Mouse (Mus musculus): Measurements from ENCODE around the gene Serinc3. TPM values are rescaled to one million over a fixed set of nuclear protein-coding genes. Genes with fewer than 3 reads are reported as not detected.

Gene Serinc3
- total RNA-seq, 2 experiments from 2014 or later = 213 to 225 TPM

- intact Hi-C loops (cut with DNase I) = no loop called here
- DNase-seq (ENCODE audit: extremely low spot score in 1 of 2, low spot score in 2 of 2) = no peak
Measured at GRCm38 (mm10) chr2:163606161-163606560, 38.8 kb downstream of the Serinc3 start.

DNA sequence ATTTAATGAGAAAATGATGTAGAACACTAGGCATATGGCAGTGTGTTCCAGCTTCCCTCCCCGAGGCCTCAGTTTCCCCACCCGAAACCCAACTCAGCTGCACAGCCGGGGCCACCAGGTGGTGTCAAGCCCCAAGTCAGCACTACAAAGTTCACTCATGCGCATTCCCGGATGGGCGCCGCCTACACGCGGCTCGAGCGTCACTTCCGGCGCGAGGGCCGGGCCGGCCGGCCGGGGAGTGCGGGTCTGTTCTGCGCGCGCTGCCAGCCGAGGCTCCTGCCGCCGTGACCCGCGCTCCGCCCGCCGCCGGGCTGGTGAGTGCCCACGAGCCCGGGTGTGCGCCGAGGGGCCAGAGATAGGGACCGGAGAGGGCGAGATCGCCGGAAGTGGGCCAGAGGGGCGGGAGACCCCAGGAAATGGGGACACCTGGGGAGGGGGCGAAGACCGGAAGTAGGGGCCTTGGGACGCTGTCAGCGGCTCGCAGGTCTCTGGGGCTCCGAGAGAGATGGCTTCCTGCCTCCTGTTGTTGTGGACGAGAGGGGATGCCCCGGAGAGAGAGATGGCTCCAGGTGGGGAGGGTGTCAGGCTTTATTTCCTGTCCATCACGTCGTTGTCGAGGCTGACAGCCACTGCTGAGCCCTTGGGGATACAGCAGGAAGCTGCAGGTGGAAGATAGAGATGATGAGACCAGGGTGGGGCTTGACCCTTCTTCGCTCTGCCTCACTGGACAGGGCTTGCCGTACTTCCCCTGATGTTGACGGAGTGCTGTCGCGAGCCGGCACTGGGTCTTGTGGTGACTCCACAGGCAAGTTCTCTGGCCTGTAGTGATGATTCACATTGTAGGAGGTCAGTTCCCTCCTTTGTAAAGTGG, 42.6 kb downstream of the Serinc3 start, which contains the start of gene Ttpal:
TSS of gene Ttpal (plus strand) at position 214 of the 871 bp plus-strand sequence.
- intact Hi-C loops (cut with DNase I) = loop anchor here (5.0 kb wide), 1 partner anchor 115 kb away; no protein-coding TSS in a partner anchor
- DNase-seq (ENCODE audit: extremely low spot score in 1 of 2, low spot score in 2 of 2) = peak; percentile 80 to 92

DNA sequence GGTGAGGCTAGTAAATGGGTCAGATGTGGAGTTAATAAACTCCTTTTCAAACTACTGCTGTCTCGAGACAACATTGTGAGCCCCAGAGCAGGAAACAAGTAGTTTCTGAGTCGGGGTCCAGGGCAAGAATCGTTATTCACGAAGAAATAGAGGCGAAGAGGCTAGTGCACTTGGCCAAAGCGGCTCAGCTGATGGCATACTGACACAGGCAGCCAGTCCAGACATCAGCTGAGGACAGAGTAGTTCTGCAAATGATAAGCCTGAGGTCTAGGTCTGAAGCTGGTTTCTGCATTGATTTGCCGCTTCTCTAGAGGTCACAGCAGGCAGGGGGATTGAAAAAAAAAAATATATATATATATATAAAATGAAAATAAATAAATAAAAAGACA, 43.2 kb downstream of the Serinc3 start:
- no peak for DNase-seq (ENCODE audit: extremely low spot score in 1 of 2, low spot score in 2 of 2)
- intact Hi-C loops (cut with DNase I) = loop anchor here (5.0 kb wide), 1 partner anchor 116 kb away; no protein-coding TSS in a partner anchor

- intact Hi-C loops (cut with DNase I) = loop anchor here (5.0 kb wide), 1 partner anchor 116 kb away; no protein-coding TSS in a partner anchor
- no peak for DNase-seq (ENCODE audit: extremely low spot score in 1 of 2, low spot score in 2 of 2)
Measured at GRCm38 (mm10) chr2:163601066-163601465, 43.9 kb downstream of the Serinc3 start.

GRCm38 (mm10) chr2:163599226-163599625, 45.7 kb downstream of the Serinc3 start:
- DNase-seq (ENCODE audit: extremely low spot score in 1 of 2, low spot score in 2 of 2) = peak in 1 of 2 experiments; percentile 72
- intact Hi-C loops (cut with DNase I) = no loop called here

- intact Hi-C loops (cut with DNase I) = no loop called here
- peak in 1 of 2 experiments; percentile 79 for DNase-seq (ENCODE audit: extremely low spot score in 1 of 2, low spot score in 2 of 2)
Measured at GRCm38 (mm10) chr2:163597661-163598060, 47.3 kb downstream of the Serinc3 start.

DNA sequence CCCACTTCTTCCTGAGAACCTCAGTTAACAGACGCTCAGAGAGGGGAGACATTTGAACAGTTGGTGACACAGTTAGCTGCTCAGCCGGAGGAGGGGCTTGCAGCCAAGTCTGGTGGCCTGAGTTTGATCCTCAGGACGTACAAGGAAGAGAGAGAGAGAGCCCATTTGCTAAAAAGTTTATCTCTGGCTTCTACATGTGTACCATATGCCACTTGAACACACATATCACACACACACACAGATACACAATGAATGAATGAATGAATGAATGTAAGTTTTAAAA, 48.1 kb downstream of the Serinc3 start:
- intact Hi-C loops (cut with DNase I) = no loop called here
- DNase-seq (ENCODE audit: extremely low spot score in 1 of 2, low spot score in 2 of 2) = no peak

GRCm38 (mm10) chr2:163596057-163596872, 48.7 kb downstream of the Serinc3 start:
- DNase-seq (ENCODE audit: extremely low spot score in 1 of 2, low spot score in 2 of 2) = peak in 1 of 2 experiments; percentile 84
- intact Hi-C loops (cut with DNase I) = no loop called here

DNA sequence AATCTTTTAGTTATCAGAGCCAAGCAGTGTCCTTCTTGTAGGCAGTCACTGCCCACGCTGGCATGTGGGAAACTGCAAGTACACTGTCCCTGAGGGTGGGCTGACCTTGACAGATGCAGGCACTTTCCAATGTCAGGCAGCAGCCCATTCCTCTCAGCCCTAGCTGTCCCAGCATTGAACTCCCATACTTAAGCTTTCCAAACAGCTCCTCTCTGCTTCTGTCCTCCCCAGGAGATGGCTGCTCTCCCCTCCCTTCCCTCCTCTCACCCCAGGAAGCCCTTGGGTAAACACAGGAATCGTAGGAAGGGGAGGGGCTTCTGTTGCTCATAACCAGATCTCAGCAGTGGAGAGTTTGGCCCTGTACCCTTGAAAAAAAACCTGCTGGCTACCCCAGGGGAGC, 49.8 kb downstream of the Serinc3 start:
- intact Hi-C loops (cut with DNase I) = loop anchor here (2.0 kb wide), 1 partner anchor 58 kb away; no protein-coding TSS in a partner anchor
- DNase-seq (ENCODE audit: extremely low spot score in 1 of 2, low spot score in 2 of 2) = peak in 1 of 2 experiments; percentile 54

- no peak for DNase-seq (ENCODE audit: extremely low spot score in 1 of 2, low spot score in 2 of 2)
- intact Hi-C loops (cut with DNase I) = loop anchor here (2.0 kb wide), 1 partner anchor 57 kb away; no protein-coding TSS in a partner anchor
Measured at GRCm38 (mm10) chr2:163593636-163594282, 51.2 kb downstream of the Serinc3 start.

- intact Hi-C loops (cut with DNase I) = no loop called here
- DNase-seq (ENCODE audit: extremely low spot score in 1 of 2, low spot score in 2 of 2) = peak in 1 of 2 experiments; percentile 39
Measured at GRCm38 (mm10) chr2:163592084-163592483, 52.8 kb downstream of the Serinc3 start.

DNA sequence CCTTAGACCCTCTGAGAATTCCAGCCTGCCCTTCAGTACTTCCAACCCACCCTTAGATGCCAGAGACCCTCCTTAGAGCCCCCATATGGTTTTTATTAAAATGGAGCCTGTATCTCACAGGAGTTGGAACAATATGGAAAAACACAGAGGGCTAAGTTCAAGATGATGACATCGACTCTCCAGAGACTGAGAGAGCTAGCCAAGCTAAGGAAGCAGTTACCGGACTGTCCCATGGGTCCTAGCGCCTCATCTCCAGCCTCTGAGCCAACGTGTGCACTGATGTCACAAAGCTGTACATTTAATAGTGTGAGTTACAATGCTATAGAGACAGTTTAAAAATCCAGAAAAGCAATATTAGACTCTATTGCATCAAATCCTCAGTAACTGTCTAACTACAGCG, 53.9 kb downstream of the Serinc3 start:
- intact Hi-C loops (cut with DNase I) = no loop called here
- DNase-seq (ENCODE audit: extremely low spot score in 1 of 2, low spot score in 2 of 2) = no peak

- intact Hi-C loops (cut with DNase I) = no loop called here
- DNase-seq (ENCODE audit: extremely low spot score in 1 of 2, low spot score in 2 of 2) = no peak
Measured at GRCm38 (mm10) chr2:163590211-163590610, 54.7 kb downstream of the Serinc3 start.

- intact Hi-C loops (cut with DNase I) = no loop called here
- no peak for DNase-seq (ENCODE audit: extremely low spot score in 1 of 2, low spot score in 2 of 2)
Measured at GRCm38 (mm10) chr2:163587506-163587905, 57.4 kb downstream of the Serinc3 start.

DNA sequence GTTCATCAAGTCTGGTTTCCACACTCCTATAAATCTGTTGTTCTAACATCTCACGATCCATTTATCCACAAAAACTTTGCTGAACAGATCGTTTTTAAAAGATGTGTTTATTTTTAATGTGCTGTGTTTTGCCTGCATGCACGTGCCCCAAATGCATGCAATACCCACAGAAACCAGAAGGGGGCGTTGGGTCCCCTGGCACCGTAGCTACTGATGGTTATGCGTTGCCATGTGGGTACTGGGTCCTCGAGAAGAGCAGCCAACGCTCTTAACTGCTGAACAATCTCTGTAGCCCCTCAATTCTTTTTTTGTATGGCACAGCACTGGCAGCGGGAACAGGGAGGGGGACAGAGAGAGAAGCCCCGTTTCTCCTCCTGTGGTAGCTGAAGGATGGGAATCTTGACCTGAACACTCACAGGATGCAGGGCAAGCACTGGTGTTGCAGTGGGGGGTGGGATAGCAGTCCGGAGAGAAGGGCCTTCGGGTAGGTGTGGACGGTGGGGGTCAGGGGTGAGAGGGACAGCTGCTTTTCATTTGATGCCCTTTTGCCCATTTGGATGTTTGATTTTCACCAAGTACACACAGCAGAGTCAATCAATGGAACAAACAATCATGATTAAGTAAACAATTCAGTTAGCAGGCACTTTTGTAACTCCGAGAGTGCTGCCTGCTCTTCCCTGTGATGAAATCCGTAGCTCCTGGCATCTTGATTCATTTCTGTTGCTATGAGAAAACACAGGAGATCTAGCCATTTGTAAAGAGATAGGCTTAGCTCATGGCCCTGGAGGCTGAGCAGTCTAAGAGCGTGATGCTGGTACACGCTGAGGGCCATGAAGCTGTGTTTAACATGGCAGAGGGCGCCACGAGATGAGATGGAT, 58.3 kb downstream of the Serinc3 start:
- peak in 1 of 2 experiments; percentile 53 for DNase-seq (ENCODE audit: extremely low spot score in 1 of 2, low spot score in 2 of 2)
- intact Hi-C loops (cut with DNase I) = no loop called here

DNA sequence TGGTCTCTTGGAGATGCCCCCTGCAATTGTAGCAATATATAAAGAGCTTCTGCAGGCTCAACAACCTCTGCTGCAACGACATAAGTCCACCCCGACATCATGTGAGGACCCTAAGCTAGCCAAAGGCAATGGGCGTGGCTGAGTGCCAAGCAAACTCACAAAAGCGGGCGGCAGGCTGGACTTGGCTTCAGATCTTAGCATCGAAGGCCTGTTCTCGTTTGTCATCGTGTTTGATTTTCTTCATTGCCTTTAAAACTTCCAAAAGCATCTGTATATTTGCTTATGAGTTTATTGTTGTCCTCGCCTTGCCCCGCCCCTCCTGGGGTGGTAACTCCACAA, 60.9 kb downstream of the Serinc3 start:
- intact Hi-C loops (cut with DNase I) = no loop called here
- DNase-seq (ENCODE audit: extremely low spot score in 1 of 2, low spot score in 2 of 2) = no peak

DNA sequence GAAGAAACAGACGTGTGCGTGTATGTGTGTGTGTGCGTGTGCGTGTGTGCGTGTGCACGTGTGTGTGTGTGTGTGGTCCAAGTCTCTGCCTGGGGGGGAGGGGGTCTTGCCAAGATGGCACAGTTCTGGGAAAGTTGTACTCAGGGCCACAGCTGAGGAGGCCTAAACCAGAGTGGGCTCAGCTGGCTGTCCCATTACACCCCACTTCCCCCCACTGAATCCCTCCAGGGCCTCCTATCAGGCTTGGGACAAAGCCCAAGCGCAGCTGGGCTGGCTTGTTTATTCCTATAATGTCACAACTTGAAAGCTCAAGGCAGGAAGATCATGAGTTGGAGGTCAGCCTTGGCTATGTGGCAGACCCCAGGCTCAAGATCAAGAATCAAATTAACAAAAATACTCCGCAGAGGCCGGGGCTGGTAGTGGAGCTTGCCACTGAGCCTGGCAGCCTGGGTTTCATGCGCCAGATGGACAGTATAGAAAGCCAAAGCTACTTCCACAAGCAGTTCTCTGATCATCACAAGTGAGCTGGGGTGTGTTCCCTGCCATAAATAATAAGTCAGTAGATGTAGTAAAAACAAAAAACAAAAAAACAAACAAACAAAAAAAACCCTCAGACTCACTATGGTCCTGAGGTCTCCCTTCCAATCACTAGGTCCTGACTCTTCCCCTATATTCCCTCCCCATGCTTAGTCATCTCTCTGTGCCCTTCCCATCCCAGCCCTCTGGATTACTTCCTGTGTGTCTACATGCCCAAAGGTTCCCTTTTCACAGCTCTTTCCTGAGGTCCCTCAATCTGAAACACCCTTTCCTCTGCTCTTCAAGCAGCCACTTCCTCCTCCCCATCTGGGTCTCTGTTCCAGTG, 61.5 kb downstream of the Serinc3 start:
- DNase-seq (ENCODE audit: extremely low spot score in 1 of 2, low spot score in 2 of 2) = no peak
- intact Hi-C loops (cut with DNase I) = no loop called here

All from left cerebral cortex, postnatal 10 days (tissue).